Mouse (Mus musculus): ENCODE measurements around the gene Slc7a9. TPM values are rescaled to one million over a fixed set of nuclear protein-coding genes. Genes with fewer than 3 reads are reported as not detected.

The Slc7a9 gene
- polyA plus RNA-seq, 1 experiment from 2014 or later: 0.17 TPM

- WGBS: 84% methylated on average over 4 of the region's 4 CpGs
- Histone ChIP-seq H3K4me2 (replicated peaks) (no peak overlapping the region), H3K4me1 (no peaks in the 10 kb centered on the region), H3K9ac (no peak overlapping the region), H3K27ac (replicated peaks) (no peak overlapping the region), H3K4me3 (replicated peaks) (no peak overlapping the region), H3K9me3 (replicated peaks) (no peaks in the 10 kb centered on the region), H3K36me3 (no peaks in the 10 kb centered on the region), H3K27me3 (no peaks in the 10 kb centered on the region)
- ATAC-seq (ENCODE audit: insufficient number of reproducible peaks, low FRiP score, low TSS enrichment, low read depth): no peak
Observed at GRCm38 (mm10) chr7:35460971-35461370, 12.4 kb downstream of the Slc7a9 start.

GRCm38 (mm10) chr7:35465027-35465426, 16.4 kb downstream of the Slc7a9 start:
- no peaks in the 10 kb centered on the region for H3K9me3 ChIP-seq (replicated peaks)
- no peak overlapping the region for H3K4me2 ChIP-seq (replicated peaks)
- H3K27ac ChIP-seq (replicated peaks): no peak overlapping the region
- H3K36me3 ChIP-seq: no peaks in the 10 kb centered on the region
- H3K4me1 ChIP-seq: no peaks in the 10 kb centered on the region
- no peak overlapping the region for H3K4me3 ChIP-seq (replicated peaks)
- ATAC-seq (ENCODE audit: insufficient number of reproducible peaks, low FRiP score, low TSS enrichment, low read depth): no peak
- WGBS: 91% methylated on average over 5 of the region's 5 CpGs
- H3K9ac ChIP-seq: no peak overlapping the region
- H3K27me3 ChIP-seq: no peaks in the 10 kb centered on the region

- no peak overlapping the region for H3K4me2 ChIP-seq (replicated peaks)
- H3K9me3 ChIP-seq (replicated peaks): no peaks in the 10 kb centered on the region
- H3K4me3 ChIP-seq (replicated peaks): no peak overlapping the region
- no peaks in the 10 kb centered on the region for H3K27me3 ChIP-seq
- H3K9ac ChIP-seq: no peak overlapping the region
- H3K36me3 ChIP-seq: no peaks in the 10 kb centered on the region
- ATAC-seq (ENCODE audit: insufficient number of reproducible peaks, low FRiP score, low TSS enrichment, low read depth): no peak
- WGBS: 68% methylated on average over 2 of the region's 2 CpGs
- H3K27ac ChIP-seq (replicated peaks): no peak overlapping the region
- no peaks in the 10 kb centered on the region for H3K4me1 ChIP-seq
Observed at GRCm38 (mm10) chr7:35467856-35468255, 19.3 kb downstream of the Slc7a9 start.

GRCm38 (mm10) chr7:35470794-35471193, 22.2 kb downstream of the Slc7a9 start:
- H3K27me3 ChIP-seq: no peaks in the 10 kb centered on the region
- no peak for ATAC-seq (ENCODE audit: insufficient number of reproducible peaks, low FRiP score, low TSS enrichment, low read depth)
- no peak overlapping the region for H3K9ac ChIP-seq
- WGBS: 45% methylated on average over 4 of the region's 4 CpGs
- no peak overlapping the region for H3K27ac ChIP-seq (replicated peaks)
- no peaks in the 10 kb centered on the region for H3K4me1 ChIP-seq
- no peak overlapping the region for H3K4me3 ChIP-seq (replicated peaks)
- H3K4me2 ChIP-seq (replicated peaks): no peak overlapping the region
- no peaks in the 10 kb centered on the region for H3K36me3 ChIP-seq
- H3K9me3 ChIP-seq (replicated peaks): no peaks in the 10 kb centered on the region

DNA sequence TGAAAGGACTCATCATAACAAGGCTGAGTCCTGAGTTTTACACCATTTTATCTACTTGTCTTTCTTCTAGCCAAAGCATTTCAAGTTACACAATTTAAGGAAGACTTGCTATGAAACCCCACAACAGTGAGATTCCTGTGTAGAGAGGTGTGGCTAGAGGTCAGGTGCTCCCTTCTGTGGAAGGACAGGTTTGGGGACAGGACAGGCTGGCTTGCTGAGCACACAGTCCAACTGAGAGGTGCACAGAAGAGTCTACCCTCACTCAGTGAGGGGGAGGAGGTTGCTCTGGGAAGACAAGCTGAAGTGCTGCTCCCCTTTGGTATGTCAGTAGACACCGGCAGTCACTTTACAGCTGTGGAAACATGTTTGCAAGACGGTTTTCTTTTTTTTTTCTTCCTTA, 27.9 kb downstream of the Slc7a9 start:
- 66% methylated on average over 2 of the region's 2 CpGs for WGBS
- H3K4me2 ChIP-seq (replicated peaks): no peak overlapping the region
- no peak for ATAC-seq (ENCODE audit: insufficient number of reproducible peaks, low FRiP score, low TSS enrichment, low read depth)

DNA sequence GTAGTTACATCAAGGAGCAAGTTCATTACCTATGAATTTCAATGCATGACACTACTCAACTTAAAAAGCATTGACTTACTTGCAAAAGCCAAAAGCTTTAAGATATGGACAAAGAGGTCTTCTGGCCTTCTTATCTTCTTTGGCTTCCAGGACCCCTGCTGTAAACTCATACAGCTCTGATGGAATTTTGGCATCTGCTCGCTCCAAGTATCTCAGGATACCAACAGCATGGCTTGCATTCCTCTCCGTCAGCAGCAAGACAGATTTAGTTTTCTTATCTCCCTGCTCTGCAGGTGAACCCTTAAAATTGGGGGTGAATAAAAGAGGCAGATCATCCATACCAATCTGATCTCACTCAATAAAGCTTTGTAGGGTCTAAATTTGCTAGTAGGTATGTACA, 36.5 kb downstream of the Slc7a9 start:
- no peak overlapping the region for H3K4me3 ChIP-seq (replicated peaks)
- no peak overlapping the region for H3K9ac ChIP-seq
- ATAC-seq (ENCODE audit: insufficient number of reproducible peaks, low FRiP score, low TSS enrichment, low read depth): no peak
- no peaks in the 10 kb centered on the region for H3K4me1 ChIP-seq
- no peaks in the 10 kb centered on the region for H3K27me3 ChIP-seq
- no peak overlapping the region for H3K27ac ChIP-seq (replicated peaks)
- H3K9me3 ChIP-seq (replicated peaks): no peaks in the 10 kb centered on the region
- WGBS: 74% methylated on average over 2 of the region's 2 CpGs
- no peak overlapping the region for H3K4me2 ChIP-seq (replicated peaks)
- H3K36me3 ChIP-seq: no peaks in the 10 kb centered on the region

More for the DNA sequence above, 27.9 kb downstream of the Slc7a9 start:
- Histone ChIP-seq H3K27me3 (no peaks in the 10 kb centered on the region), H3K27ac (replicated peaks) (no peak overlapping the region), H3K4me1 (no peaks in the 10 kb centered on the region), H3K9ac (no peak overlapping the region), H3K9me3 (replicated peaks) (no peaks in the 10 kb centered on the region), H3K4me3 (replicated peaks) (no peak overlapping the region), H3K36me3 (no peaks in the 10 kb centered on the region)

DNA sequence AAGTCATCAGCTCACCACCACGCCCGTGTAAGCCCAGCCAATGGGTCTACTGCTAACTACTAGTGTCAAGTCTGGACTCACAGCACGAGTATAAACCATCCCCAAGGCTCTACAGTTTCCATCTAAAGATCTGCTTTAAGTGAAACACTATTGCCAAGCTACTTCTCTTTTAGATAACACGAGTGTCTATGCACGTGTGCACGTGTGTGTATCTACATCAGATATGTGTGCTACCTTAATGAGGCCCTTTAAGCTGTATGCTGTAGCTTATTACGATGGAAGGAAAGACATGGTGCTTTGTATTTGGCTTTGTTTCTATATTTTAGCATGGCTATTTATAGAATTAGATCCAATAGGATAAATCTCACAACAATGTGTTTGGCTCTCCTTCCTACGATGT, 38.0 kb downstream of the Slc7a9 start:
- 78% methylated on average over 8 of the region's 8 CpGs for WGBS
- no peak overlapping the region for H3K9ac ChIP-seq
- no peak for ATAC-seq (ENCODE audit: insufficient number of reproducible peaks, low FRiP score, low TSS enrichment, low read depth)
- H3K36me3 ChIP-seq: no peaks in the 10 kb centered on the region
- no peaks in the 10 kb centered on the region for H3K9me3 ChIP-seq (replicated peaks)
- H3K4me2 ChIP-seq (replicated peaks): no peak overlapping the region
- no peaks in the 10 kb centered on the region for H3K27me3 ChIP-seq
- H3K4me3 ChIP-seq (replicated peaks): no peak overlapping the region
- H3K4me1 ChIP-seq: no peaks in the 10 kb centered on the region
- H3K27ac ChIP-seq (replicated peaks): no peak overlapping the region

DNA sequence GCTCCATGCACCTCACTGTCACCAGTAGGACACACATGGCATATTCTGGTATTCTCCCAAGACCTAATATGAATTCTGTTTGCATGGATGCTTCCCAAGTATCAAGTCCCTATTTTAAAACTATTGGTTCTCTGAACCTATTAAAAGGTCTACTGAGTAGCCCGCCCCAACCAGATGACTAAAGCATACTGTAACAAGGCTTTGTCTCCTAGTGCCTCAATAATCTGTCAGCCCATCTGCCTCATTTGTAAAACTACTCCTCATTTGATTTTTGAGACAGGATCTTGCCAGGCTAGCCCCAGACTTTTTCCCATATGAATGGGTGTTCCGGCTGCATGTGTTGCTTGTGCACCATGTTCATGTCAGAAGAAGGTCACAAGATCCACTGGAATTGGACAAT, 41.6 kb downstream of the Slc7a9 start:
- no peak overlapping the region for H3K4me3 ChIP-seq (replicated peaks)
- no peaks in the 10 kb centered on the region for H3K36me3 ChIP-seq
- H3K9me3 ChIP-seq (replicated peaks): no peaks in the 10 kb centered on the region
- WGBS: 93% methylated on average over 2 of the region's 2 CpGs
- ATAC-seq (ENCODE audit: insufficient number of reproducible peaks, low FRiP score, low TSS enrichment, low read depth): no peak
- no peaks in the 10 kb centered on the region for H3K27me3 ChIP-seq
- H3K27ac ChIP-seq (replicated peaks): no peak overlapping the region
- H3K4me2 ChIP-seq (replicated peaks): no peak overlapping the region
- no peak overlapping the region for H3K9ac ChIP-seq
- H3K4me1 ChIP-seq: no peaks in the 10 kb centered on the region

DNA sequence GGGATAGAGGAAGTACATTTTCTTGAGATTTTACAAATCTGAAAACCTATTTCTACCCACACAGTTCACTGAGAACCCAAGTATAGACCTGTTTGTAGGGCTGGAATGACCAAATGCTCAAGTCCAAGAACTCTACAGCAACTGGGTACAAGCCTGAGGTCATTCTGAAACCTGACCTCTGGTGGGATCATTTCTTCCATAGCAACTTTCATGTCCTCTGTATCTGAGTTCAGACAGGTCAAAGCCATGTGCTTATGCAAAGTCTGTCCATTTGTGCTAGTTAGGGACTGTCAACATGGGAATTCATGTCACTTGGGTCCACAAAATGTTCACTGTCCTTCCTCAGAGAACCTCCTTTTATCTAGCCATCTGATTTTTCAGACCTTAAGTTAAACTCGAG, 42.4 kb downstream of the Slc7a9 start:
- Histone ChIP-seq H3K36me3 (no peaks in the 10 kb centered on the region), H3K4me2 (replicated peaks) (no peak overlapping the region), H3K9ac (no peak overlapping the region), H3K27me3 (no peaks in the 10 kb centered on the region), H3K27ac (replicated peaks) (no peak overlapping the region), H3K4me3 (replicated peaks) (no peak overlapping the region), H3K4me1 (no peaks in the 10 kb centered on the region), H3K9me3 (replicated peaks) (no peaks in the 10 kb centered on the region)
- 83% methylated on average over 1 of the region's 1 CpGs for WGBS
- no peak for ATAC-seq (ENCODE audit: insufficient number of reproducible peaks, low FRiP score, low TSS enrichment, low read depth)

- no peak overlapping the region for H3K4me2 ChIP-seq (replicated peaks)
- no peaks in the 10 kb centered on the region for H3K9me3 ChIP-seq (replicated peaks)
- H3K36me3 ChIP-seq: no peaks in the 10 kb centered on the region
- WGBS: 90% methylated on average over 2 of the region's 2 CpGs
- H3K4me3 ChIP-seq (replicated peaks): no peak overlapping the region
- no peak overlapping the region for H3K9ac ChIP-seq
- no peaks in the 10 kb centered on the region; the same call in 1 of the 2 replicates for H3K27me3 ChIP-seq
- ATAC-seq (ENCODE audit: insufficient number of reproducible peaks, low FRiP score, low TSS enrichment, low read depth): no peak
- no peak overlapping the region for H3K27ac ChIP-seq (replicated peaks)
- no peaks in the 10 kb centered on the region for H3K4me1 ChIP-seq
Observed at GRCm38 (mm10) chr7:35497516-35497915, 48.9 kb downstream of the Slc7a9 start.

DNA sequence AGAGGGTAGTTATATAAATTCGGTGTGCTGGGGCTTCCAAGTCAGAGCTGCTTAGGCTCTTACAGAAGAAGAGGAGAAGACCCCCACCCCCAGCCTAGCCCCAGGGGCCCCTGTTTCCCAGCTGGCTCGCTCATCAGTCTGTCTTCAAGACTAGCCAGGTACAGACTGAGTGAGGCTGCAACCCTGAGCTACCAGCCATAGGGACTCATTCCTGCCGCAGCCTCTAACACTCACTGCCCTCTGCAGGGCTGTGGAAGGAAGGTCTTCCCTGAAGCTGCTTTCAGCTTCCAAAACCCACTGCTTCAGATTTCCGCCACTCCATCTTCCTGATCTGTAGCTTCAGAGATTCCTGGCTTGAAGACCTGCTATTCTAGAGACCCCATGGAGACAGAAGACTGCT, 53.4 kb downstream of the Slc7a9 start:
- no peak for ATAC-seq (ENCODE audit: insufficient number of reproducible peaks, low FRiP score, low TSS enrichment, low read depth)
- Histone ChIP-seq H3K4me3 (replicated peaks) (no peak overlapping the region), H3K4me2 (replicated peaks) (no peak overlapping the region), H3K9ac (no peak overlapping the region), H3K27me3 (no peaks in the 10 kb centered on the region; the same call in 1 of the 2 replicates), H3K9me3 (replicated peaks) (no peaks in the 10 kb centered on the region), H3K36me3 (no peaks in the 10 kb centered on the region), H3K4me1 (no peaks in the 10 kb centered on the region), H3K27ac (replicated peaks) (no peak overlapping the region)
- 17% methylated on average over 4 of the region's 4 CpGs for WGBS
